Mouse (Mus musculus) right cerebral cortex, postnatal 36 days (tissue): ENCODE results near the gene Gm8334.
"Not testable (repeated sequence)": the region's sequence is repeated elsewhere in the genome, so short reads cannot be mapped to it uniquely, and the experiment has no call there.

Source experiments
- DNase-seq, 2 experiments: peaks; one replicate each; pipeline ENCODE4 v3.0.0; 2022; ENCODE audit warnings: low spot score in 2 of 2, mixed read lengths in 1 of 2

The Gm8334 gene

GRCm38 (mm10) chrX:148615053-148615452, at the start of gene Gm8334:
Gene Gm8334 (minus strand): TSS chrX:148615153.
- DNase-seq: not testable (repeated sequence)

DNA sequence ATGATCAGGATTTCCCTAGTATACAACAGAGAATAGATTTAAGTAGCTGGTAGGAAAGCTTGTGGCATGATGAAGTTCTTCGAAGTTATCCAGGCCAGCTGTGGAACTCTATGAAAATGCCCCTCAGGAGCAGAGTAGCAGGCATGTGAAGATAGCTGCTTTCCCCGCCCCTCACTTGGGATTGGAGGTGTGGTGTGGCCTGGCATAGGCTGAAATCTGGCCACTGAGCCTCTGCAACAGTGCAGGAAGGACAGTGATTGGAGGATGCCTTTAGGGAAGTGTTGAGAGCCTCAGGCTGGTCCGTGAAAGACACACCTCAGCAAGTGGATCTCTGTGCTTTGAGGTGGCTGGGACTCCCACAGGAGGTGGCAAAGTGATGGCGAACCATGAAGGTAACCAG, 48.3 kb upstream of the Gm8334 start, which contains the start of gene Gm15127:
TSS of gene Gm15127 (plus strand) at position 301 of the 400 bp plus-strand sequence.
- not testable (repeated sequence) for DNase-seq
